Mouse (Mus musculus) thymus, postnatal 25 days (tissue): Measurements from ENCODE around the gene Faf1.

Experiments used
- DNase-seq: peaks from one replicate; pipeline ENCODE4 v3.0.0; 2022

Faf1 gene

DNA sequence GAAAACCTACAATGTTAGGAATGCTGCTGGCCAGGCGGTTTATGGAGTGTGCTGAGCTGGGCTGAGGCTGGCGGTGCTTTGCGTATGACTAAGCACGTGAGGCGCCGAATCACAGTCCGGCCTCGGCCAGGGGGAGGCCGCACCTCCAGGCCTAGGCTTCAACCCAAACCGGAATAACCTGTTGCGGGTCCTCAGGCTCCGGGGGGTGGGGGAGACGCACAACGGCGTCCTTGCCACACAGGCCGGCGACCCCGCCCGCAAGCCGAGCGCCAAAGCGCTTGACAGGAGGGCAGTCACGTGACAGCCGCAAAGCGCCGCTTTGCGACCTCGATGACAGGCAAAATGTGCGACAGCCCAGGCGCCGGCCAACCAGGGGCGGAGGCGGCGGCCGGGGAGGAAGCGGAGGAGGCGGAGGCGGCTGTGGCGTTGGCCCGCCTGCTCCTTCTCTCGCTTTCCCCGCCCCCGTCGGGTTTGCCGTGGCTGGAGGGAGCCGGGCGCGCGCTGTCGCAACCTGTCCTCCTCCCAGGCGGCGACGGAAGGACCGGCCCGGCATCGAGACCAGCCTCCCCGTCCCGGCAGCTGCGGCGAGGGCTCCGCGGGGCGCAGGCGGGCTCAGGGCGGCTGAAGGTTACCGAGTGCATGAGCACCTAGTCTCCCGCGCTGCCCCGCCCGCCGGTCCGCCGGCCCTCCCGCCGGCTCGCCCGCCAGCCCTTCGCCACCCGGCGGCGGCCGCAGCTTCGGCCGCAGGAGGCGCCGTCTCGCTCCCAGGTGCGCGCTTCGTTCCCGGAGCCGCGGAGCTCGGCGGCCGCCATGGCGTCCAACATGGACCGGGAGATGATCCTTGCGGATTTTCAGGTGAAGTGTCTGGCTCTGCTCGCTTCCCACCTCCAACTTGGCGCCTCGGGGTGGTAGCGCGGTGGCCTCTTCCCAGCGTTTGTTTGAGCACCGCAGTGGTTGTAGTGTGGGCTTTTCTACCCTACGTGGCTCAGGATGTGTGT, at the start of gene Faf1:
Gene Faf1 (plus strand): TSS at position 371 of the 998 bp plus-strand sequence.
- DNase-seq, result peak; percentile 98

- DNase-seq, result no peak
Measured at GRCm38 (mm10) chr4:109630215-109630614, 46.2 kb upstream of the Faf1 start.

- DNase-seq, result no peak
Measured at GRCm38 (mm10) chr4:109631029-109631428, 45.4 kb upstream of the Faf1 start.

- DNase-seq, result no peak
Measured at GRCm38 (mm10) chr4:109634971-109635370, 41.4 kb upstream of the Faf1 start.

GRCm38 (mm10) chr4:109639356-109639755, 37.0 kb upstream of the Faf1 start:
- DNase-seq, result no peak

DNA sequence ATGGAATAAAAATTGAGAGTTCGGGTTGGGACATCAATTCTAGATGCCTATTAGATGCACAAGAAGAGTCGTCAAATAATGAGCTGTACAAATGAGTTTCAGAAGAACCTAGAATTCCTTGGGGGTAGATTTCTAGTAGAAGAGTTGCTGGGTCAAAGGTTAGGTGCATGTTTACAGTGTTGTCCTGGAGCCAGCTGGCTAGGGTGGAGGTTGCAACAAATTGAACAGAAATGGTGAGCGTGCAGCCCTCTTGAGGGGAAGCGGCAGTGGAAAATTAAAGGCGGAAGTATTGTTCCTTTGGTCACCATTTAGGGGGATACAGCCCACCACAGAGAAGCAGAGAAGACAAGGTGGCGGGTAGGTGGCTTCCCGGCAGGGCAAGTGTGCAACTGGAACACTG, 36.2 kb upstream of the Faf1 start:
- no peak for DNase-seq

DNA sequence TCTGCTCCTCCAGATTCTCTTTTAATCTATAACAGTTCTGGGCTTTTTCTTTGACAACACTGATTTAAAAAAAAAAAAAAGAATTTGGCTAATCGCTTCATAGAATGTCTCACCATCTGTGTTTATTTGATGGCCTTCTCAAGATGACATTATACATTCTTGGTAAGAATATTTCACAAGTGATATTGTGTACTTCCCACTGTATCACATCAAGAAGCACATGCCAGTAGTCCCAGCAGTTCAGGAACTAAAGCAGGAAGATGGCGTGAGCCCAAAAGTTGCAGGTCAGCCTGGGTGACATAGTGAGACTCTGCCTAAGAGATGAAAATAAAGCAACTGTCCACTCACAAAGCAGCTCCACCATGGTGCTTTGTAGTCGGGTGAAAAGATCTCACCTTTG, 34.9 kb upstream of the Faf1 start:
- DNase-seq, result no peak

DNA sequence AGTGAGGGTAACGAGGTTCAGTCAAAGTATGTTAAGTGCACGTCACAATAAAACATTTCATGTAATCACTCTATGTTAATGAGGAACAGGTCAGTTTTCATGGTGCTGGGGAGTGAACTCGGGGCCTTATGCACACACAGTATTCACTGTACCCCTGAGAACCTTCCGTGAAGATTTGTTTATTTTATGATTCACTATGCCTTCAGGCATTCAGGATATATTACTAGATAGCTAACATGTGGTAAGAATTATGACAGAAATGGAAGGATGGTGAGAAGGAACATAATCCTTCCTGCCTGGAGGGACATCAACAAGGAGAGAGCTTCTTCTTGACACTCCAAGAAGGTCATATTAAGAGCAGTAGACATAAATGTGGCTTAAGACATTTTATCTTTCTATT, 29.1 kb upstream of the Faf1 start:
- DNase-seq, result no peak

DNA sequence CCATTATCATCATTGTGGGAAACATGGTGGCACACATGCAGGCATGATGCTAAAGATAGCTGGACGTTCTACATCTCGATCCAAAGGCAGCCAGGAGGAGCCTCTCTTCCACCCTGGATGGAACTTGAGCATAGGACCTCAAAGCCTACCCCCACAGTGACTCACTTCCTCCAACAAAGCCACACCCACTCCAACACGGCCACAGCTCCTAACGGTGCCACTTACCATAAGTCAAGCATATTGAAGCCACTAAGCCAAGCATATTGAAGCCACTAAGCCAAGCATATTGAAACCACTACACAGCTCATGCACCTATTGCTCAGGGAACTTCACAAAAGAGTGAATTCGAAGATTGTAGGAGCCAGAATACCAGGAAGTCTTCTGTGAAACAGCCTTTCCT, 27.1 kb upstream of the Faf1 start:
- DNase-seq, result no peak

DNA sequence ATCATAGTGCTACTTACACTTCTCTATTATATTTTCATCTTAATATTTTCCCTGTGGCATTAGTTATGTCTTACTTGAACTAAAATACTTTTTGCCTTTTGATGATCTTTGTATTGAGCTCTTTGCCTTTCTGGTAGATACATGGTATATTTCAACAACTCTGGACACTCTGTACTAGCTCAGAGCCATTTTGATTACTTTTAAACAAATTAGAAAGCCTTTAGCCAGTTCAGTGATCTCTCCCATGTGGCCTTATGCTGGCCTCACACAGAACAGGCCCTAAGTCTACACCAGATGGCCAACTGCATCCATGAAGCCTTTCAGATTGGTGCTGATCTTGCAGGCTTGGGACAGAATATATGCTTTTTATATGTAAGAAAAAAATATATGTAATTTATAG, 23.1 kb upstream of the Faf1 start:
- DNase-seq, result no peak

GRCm38 (mm10) chr4:109654701-109655100, 21.7 kb upstream of the Faf1 start:
- no peak for DNase-seq

DNA sequence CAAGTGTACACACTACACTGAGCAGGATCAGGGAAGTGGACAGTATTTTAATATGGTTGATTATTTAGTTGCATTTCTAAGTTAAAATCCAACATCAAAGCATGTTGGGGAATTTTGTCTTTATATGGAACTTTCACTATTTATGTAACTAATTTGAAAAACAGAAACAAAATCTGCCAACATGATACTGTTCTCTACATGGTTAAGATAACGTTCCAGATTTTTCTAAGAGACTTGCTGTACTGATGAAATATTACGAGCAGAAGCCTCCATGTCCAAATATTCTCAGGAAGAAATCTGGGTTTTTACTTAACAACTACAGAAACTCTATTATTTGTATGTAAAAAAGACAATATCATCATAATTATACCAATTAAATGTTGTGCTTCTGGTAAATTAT, 20.6 kb upstream of the Faf1 start:
- no peak for DNase-seq

GRCm38 (mm10) chr4:109656301-109656700, 20.1 kb upstream of the Faf1 start:
- no peak for DNase-seq

DNA sequence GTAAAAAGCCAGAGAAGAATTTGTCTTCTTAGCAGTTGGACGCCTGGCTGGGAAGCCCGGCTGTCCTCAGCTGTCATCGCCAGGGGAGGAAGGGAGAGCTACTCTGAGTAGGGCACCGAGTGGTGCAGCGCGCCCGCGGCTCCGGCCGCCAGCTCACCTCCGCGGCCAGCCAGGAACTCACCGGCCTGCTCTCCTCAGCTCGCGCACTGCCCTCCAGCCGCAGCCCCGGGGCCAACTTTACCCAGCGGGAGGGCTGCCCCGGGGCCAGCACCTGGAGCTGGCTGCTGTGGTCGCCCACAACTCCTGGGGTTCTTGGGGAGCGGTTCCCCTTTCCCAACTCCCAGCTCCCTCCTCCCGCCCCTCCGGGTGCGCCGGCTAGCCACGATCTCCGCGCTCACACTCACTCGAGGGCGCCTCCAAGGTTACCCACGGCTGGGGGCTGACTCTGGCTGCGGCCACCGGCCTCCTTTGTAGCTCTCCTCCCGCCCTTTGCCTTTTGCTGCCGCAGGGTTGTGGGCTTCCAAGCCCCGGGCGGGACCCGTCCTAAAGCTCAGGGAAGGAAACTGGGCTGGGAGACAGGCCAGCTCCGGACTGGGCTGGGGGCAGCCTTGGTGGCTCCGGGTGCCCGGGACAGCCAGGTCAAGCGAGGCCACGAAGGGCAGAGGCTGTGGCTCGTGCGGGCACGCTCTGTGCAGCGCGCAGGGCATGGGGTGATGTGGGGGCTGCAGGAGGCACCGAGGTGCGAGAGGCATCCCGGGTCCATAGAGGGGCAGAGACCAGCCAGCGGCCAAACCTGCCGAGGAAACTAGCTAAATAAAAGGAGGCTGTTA, 19.2 kb upstream of the Faf1 start:
- DNase-seq, result peak; percentile 46

DNA sequence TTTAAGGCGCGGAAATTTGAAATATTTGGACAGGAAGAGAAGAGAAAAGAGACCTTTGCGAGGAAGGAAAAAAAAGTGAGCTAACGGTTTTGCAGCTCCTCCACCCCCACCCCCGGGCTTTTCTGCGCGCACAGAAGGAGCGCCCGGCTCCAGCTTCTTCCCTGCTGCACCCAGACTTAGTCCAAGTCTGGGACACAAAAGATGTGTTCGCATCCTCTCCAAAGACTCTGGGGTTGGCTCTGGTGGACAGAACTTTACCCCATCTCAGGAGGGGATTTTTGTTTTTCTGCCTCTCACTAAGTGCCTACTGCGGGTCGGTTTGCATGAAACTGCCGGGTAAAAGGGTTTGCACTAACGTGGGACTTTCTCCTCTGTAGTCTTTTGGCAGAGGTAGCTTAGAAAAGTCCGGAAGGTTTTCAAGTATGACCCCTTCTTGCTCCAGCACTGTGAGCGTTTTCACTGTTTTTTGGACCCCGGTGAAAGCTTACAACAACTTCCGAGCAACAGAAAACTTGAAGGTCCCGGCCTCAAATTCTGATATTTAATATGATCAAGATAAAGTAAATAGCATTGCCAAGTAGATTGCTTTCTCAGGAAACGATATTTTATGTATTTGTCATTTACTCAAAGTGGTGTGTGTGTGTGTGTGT, 18.4 kb upstream of the Faf1 start:
- DNase-seq, result peak; percentile 22

DNA sequence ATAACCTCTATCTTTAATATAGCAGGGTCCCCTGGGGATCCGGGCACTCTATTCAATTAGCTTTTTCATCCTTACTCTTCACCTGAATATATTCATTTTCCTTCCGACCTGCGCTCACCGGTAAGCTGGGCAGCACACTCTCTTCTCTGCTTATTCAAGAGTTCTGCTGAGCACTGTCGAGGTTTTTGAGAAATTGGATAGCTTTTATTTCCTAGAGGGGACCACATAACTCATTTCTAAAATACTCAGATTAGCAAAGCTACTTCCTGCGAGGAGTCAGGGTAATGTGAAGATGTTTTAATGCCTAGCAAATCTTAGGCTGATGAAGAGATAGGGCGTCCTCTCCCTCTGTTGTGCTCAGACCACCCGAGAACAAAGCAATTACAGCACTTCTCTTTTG, 17.6 kb upstream of the Faf1 start:
- no peak for DNase-seq

GRCm38 (mm10) chr4:109659571-109659970, 16.8 kb upstream of the Faf1 start:
- no peak for DNase-seq

- no peak for DNase-seq
Measured at GRCm38 (mm10) chr4:109660568-109660967, 15.8 kb upstream of the Faf1 start.

DNA sequence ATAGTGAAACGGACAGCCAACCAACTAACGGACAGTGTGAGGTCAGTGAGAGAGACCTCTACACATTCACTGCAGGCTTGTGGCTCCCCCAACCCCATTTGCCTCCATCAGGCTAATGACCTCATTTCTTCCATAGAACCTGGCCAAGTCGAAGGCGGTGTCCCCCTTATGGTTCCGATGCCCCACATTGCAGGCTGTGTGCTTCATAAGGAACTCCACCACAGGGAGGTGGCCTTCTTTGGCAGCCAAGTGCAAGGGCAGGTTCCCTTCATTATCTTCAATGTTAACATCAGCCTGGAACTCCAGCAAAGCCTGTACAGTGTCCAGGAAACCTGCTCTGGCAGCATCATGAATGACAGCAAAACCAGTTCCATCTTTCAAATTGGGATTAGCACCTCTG, 15.2 kb upstream of the Faf1 start:
- DNase-seq, result no peak

- no peak for DNase-seq
Measured at GRCm38 (mm10) chr4:109662271-109662670, 14.1 kb upstream of the Faf1 start.

GRCm38 (mm10) chr4:109664091-109664490, 12.3 kb upstream of the Faf1 start:
- no peak for DNase-seq

DNA sequence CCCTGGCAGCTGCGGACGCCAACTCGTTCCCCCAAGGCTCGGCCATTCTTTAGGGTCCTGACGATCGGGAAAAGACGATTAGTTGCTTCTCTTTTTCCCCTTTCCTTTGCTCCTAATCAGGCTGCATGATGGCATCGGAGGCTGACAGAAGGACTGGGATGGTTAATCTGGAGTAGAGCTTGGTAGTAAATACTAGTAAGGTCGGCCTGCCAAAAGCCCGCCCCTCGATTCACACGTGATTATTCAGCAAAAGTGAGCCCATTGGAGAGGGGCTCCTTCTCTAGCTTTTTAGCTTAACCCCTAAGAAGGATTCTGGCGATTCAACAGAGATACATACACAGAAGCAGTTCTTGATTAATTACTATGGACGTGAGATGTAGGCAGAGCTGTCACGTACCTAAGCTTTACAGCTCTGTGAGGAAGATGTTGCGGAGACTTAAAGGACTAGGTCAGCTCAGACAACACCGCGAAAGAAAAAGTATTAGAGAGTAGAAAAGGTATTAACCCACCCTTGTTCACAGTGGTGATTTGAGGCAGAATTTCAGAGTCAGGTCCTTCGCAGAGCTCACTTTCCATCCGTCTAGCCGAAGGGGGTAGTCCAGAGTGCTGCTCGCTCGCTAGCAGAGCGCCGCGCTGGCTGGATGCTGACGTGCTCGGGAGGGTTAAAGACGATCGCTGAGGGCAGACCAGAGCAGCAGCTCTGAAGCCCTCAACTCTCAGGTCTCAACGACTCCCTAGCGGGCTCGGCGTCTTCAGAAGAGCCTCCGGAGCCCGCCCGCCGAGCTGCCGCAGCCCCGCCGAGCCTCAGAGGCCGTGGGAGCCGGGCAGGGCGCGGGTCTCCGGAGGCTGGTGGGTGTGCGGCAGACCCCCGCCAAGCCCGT, 11.0 kb upstream of the Faf1 start:
- peak; percentile 63 for DNase-seq
